Mouse (Mus musculus) ES-Bruce4 (cell line): Measurements from ENCODE around the gene Pagr1a.

Source experiments
- CTCF ChIP-seq: IDR thresholded peaks from one replicate; pipeline ENCODE4 v1.8.1; 2011; ENCODE audit warnings: low read depth, low read length
- EP300 ChIP-seq: IDR thresholded peaks from 2 replicates; pipeline ENCODE4 v1.6.1; 2011; ENCODE audit warnings: low read depth, low read length; ENCODE audit not compliant: insufficient read depth
- POLR2A ChIP-seq: IDR thresholded peaks from one replicate; pipeline ENCODE4 v1.8.1; 2011; ENCODE audit warnings: low read length; ENCODE audit not compliant: insufficient read depth

- no peak for TF ChIP-seq CTCF
- TF ChIP-seq POLR2A = no peak
- no peak for TF ChIP-seq EP300
These were observed 41.4 kb downstream of the Pagr1a start, which contains the start of gene Cdipt for GRCm38 (mm10) chr7:126975893-126975949.
